Mouse (Mus musculus) thymus, postnatal 4 days (tissue): Measurements from ENCODE around the gene Ednra.
"Not testable (repeated sequence)": the region's sequence is repeated elsewhere in the genome, so short reads cannot be mapped to it uniquely, and the experiment has no call there.

ENCODE experiments used
- DNase-seq: peaks from one replicate; pipeline ENCODE4 v3.0.0; 2021

Ednra gene

DNA sequence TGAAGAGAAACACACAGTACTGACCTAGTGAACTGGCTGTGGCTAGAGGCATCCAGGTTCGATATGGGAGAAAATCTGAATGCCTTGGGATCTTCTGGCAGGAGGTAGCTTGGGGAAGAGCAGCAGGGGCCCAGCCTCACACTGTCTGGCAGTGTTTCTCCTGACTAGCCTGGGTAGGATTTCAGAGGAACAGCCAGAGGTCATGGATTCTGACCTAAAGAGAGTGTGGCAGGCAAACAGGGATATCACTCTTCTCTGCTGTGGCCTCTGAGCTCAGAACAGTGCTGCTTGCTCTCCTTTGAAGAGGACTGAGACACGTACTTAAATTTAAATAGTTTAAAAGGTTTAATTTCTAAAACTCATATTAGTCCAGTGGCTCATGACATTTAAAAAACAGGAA, 7.2 kb downstream of the Ednra start:
- DNase-seq: no peak

DNA sequence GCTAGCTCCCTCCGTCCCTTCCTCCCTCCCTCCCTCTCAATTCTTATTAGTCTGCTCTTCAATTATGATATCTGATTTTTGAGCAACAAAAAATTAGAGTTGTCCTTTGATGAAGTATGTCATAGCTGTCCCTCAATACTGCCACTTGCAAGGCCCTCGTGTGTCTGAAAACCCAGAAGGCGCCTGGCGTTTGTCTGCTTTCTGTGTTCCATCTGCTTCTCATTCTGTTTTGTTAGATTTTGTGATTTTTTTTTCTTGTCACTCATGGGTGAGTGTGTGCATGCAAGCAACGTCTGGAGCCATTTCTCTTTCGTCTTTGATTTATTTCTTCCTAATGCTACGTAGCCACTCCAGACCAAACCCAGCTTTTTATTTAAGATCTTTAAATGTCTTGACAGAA, 9.8 kb downstream of the Ednra start:
- DNase-seq: no peak

DNA sequence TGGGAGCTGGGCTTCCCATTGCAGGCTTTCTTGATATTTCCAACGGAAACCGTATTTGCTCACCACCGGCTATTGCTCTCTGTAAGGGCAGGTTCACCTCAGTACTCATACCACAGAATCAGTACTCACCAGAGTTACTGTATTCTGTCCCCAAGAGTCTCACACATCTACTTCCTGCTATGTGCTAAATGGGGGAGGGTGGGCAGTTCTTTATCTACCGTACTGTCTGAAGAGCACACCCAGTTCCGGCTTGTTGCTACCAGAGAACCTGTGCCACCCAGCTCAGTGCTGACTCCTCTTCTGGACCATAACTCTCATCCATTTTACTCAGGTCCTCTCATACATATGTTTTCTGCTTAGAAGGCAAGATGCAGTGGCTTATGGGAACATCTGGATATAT, 10.6 kb downstream of the Ednra start:
- peak; percentile 14 for DNase-seq

DNA sequence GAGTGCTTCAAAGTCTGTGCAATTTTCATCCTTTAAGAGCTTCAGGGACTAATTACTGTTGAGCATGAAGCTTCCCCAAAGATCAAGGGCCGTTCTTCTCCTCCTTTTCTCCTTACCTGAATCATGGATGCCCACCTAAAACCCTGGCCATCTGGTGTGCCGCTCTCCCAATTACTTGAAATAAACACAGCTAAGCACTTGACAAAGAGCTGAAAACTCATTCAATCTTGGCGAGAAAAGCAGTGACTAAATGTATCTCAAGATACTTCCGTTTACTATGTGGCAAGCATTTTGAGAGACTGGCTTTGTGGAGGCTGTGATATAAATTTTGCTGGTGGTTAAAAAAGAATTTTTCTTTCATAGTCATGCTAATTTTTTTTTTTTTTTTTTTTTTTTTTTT, 19.5 kb downstream of the Ednra start:
- DNase-seq: no peak

- no peak for DNase-seq
These were observed 26.2 kb downstream of the Ednra start for GRCm38 (mm10) chr8:77698028-77698427.

DNA sequence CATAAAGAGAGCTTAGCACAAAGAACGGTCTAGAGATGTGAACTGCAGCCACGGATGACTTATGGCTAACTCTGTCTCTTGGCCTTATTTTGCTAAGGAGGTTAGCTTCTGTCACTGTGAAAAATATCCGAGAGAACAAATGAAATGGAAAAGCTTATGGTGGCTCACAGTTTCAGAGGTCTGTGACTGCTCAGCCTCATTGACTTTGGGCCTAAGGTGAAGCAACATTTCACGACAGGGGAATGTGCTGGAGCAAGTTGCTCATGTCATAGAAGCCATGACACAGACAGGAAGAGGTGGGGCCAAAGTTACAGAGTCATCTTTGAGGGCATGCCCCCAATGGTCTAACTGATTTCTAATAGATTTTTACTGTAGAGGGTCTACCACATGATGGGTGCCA, 28.1 kb downstream of the Ednra start:
- no peak for DNase-seq

DNA sequence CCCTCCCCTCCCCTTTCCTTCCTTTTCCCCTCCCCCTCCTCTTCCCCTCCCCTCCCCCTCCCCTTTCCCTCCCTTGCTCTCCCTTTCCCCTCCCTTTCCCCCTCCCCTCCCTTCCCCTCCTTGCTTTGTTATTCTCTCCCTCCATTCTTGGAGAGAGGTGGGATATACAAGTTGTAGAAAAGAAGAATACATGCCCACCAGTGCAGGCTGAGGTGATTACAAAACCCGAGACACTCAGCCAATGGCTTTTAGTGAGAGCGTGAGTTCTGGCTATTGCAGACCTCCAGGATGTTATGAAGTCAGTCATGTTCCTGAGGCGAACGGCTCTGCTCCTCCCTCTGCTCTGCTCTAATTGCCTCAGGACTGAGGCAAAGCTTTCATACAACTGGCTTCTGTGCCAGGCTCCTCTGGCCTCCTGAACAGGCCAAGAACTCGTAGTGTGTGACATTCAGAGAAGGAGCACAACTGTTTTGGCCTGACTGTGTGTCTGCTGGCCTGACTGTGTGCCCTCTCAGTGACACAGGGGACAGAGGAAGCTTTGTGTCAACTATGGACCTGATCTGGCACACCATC, 28.7 kb downstream of the Ednra start:
- DNase-seq: no peak

DNA sequence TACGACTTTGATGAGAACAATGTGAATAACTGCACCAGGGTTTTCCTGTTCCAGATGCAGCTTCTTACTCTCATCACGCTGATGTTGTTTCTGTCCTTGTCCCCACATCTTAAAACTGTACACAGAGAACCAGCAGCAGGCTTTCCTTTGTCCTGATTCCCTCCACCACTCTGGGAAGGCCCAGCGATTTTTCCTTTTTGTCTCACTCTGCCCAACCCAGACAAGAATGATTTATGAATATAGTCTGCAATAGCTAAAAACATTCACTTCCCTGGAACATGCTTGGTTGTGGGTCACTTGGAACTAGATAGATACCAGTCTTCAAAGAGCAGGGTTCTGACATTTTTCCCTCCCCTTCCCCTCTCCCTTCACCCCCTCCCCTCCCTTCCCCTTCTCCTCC, 29.2 kb downstream of the Ednra start:
- no peak for DNase-seq

- DNase-seq: no peak
These were observed 29.7 kb downstream of the Ednra start for GRCm38 (mm10) chr8:77694588-77694987.

GRCm38 (mm10) chr8:77689421-77690059, 34.7 kb downstream of the Ednra start:
- DNase-seq: not testable (repeated sequence)

- no peak for DNase-seq
These were observed 35.3 kb downstream of the Ednra start for GRCm38 (mm10) chr8:77688978-77689377.

DNA sequence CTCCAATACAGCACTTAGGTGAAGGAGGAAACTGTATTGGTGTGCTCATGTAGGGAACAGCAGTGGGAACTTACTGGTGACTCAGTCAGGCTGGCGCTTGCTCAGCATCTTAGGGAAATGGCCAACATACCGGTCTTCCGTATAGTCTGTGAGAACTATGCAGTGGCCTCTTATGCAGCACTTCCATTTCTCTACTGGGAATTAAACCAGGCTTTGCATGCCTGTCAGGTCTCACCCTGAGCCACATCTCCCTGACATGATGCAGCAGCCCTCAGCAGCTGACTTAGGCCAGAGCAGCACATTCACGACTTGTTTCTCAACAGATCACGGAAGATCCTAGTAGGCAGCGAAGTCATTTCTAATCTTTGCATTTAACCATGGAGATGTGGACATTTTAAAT, 39.9 kb downstream of the Ednra start:
- no peak for DNase-seq

DNA sequence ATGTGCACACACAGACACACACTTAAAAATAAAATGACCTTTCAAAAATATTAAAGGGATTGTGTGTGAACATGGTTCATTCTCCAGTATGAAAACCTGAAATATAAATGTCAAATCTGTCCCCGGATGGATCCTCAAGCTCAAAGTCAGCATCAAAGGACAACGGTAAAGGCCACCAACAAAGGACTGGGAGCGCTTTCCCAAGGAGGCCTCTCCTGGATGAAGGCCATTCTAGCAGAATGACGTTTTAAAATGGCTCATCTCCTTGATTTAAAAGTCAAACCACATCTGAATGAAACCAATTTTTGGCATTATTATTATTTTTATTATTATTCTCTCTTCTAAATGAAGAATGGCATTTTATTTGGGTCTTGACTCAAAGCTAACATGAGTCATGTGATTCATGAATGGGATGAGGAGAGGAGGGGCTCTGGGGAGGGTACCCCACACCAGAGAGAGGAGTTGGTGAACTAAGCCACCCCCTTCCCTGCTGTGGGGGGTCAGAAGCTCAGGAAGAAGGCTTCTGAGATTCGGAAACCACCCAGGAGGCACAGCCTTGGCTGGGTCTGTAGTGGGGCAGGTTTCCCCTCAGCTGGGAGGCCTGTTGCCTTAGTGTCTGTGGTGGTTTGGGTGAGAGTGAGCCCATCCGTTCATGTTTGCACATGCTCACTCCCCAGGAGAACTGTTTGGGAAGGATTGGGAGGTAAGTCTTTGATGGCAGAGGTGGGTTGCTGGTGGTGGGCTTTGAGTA, 40.7 kb downstream of the Ednra start:
- no peak for DNase-seq

DNA sequence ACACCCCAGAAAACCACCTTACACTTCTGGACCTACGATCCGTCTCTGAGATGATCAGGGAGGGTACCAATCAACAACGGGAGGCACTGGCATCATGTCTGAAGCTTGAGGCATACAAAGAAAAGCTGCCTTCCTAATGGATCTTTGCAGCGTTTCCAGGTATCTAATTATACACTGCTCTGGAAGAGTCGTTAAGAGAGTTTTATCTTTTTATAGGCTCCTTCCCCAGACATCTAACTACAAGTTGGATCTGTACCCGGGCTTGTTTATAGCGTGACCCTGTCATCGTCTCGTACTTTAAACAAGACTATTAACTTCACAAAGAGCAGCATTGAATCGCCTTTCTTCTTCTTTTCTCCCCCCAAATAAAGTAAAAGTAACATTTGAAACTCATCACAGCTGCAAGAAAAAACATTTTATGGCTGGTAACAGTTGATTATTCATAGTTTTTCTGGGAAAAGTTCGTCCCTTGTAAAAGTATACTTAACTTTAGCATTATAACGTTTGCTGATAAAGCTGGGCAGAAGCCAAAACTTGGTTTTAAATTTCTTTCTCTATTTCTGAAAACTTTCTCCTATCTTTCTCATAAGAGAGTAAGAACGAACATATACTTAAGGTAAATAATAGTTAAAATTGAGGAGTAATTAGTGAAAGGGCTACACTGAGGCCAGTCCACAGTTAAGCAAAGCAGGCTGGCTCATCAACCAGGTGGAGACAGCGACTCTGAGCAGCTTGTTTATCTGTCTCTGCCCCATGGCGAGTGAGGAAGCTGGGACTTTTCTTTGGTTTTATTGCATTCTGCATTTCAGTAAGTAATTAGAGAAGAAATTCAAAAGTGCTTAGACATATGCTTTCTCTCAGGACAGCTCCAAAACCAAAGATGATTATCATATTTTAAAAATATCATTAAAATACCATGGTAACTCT, 42.0 kb downstream of the Ednra start:
- DNase-seq: no peak

GRCm38 (mm10) chr8:77672036-77672435, 52.2 kb downstream of the Ednra start:
- no peak for DNase-seq

DNA sequence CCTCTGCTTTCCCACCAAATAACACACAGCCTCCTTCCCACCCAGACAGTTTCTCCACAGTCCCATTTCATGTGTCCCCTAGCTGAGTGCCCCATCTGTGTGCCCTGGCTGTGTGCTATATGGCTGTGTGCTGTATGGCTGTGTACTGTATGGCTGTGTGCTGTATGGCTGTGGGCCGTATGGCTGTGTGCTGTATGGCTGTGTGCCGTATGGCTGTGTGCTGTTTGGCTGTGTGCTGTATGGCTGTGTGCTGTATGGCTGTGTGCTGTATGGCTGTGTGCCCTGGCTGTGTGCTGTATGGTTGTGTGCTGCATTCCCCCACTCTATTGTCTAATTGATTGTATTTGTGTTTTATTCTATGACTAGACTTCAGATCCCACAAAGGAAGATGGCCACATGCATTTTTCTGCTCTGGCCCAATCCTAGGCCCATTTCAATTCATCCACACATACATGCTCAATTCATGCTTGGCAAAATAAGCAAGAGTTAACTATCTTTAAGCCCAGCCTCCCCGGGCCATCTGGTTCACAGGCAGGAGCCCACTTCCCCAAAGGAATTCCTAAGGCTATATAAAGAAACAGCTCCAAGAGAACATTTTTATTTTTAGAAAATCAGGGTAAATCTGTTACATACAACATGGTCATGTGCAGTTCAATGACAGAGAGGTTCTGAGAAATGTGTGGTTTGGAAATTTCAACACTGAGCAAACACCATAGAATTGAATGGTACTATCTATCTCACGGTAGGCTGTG, 53.5 kb downstream of the Ednra start:
- DNase-seq: no peak

- no peak for DNase-seq
These were observed 56.3 kb downstream of the Ednra start for GRCm38 (mm10) chr8:77667916-77668315.

DNA sequence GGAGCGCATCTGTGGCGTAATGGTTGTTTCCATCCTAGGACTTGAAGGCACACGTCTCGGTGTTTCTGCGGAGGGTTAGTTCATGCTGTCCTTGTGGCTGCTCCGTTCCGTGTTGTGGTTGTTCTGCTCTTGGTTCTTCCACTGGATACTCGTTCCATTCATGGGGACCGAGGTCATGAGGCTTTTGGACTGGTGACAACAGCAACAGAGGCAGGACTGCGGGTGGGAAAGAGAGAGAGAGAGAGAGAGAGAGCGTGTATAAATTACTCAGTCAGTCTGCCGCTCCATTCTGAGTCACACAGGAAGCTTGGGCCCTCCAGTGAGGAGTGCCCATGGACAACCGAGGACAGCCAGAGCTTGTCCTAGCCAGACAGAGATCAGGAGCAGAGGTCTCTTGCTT, 59.4 kb downstream of the Ednra start:
- DNase-seq: no peak

GRCm38 (mm10) chr8:77659534-77660080, 64.7 kb downstream of the Ednra start:
- no peak for DNase-seq

GRCm38 (mm10) chr8:77658356-77658755, 65.9 kb downstream of the Ednra start:
- DNase-seq: no peak

- no peak for DNase-seq
These were observed 73.5 kb downstream of the Ednra start for GRCm38 (mm10) chr8:77650646-77651190.
